Mouse (Mus musculus) adrenal gland, adult 8-10 months (tissue): Measurements from ENCODE around the gene Sos2. TPM values are rescaled to one million over a fixed set of nuclear protein-coding genes. Genes with fewer than 3 reads are reported as not detected.
"Not testable (repeated sequence)": the region's sequence is repeated elsewhere in the genome, so short reads cannot be mapped to it uniquely, and the experiment has no call there.

Experiments
- DNase-seq: peaks from one replicate; pipeline ENCODE4 v3.0.0; 2022
- total RNA-seq, 4 experiments: library from RNA; stranded (reverse); gene quantifications; 2 replicates each; pipeline ENCODE4 v1.2.4; 2022

The Sos2 gene
- total RNA-seq, 4 experiments from 2014 or later = 41.4 to 62.6 (median 51.7) TPM

DNA sequence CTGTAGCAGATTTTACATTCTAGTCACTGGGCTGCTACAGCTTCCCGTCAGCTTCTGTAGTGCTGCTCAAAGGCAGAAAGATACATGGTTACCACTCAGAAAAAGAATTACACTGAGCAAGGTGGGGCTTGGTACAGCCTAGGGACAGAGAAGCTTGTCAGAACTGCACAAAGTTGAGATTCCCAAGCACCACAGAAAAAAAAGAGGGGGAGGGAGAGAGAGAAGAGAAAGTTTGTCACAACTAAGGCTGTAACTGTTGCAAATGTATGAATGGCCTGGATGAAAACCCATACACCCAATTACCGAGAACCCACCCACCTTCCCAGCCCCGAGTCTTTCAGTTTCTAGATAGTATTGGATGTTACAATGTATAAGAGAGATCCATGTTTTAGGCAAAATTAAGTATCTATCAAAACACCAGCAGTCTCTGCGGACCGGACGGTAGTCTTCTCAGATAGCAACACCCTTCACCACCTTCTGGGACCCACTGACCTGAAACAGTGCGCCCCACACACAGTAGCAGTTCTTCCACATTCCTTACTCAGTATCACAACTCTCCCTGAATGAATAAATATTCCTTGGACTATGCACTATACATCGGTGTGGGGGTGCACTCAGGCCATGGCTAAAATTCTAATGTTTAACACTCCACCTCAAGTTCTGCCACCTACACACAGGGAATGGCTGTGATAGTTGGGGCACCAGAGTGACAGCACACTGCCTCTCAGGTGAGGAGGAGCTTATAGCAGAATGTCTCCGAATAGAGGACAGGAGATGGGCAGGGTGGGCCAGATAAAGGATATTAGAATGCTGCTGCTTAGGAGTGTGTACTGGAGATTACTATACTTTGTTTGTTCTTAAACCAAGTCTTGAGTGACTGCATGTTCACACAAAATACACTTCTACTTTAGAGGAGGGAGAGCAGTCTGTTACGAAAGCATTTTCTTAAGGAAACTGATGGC is 6.8 kb downstream of the Sos2 start:
- no peak for DNase-seq

DNA sequence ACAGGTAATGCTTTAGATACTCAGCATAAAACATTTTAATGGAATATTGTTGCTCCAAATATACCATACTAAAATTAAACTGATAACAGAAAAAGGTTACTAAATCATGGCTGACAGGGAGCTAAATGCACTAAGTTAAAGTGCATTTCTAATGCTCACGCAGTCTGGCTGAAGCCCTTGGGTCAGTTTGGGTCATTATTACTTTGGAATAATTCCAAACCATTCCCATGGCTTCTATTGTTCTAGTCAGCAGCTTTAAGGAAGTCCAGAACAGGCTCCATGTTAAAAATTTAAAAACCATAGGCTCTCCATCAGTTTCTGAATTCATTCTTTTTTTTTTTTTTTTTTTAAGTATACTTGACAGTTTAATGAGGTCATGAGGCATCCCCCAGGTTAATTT is 7.5 kb downstream of the Sos2 start:
- DNase-seq = no peak

DNA sequence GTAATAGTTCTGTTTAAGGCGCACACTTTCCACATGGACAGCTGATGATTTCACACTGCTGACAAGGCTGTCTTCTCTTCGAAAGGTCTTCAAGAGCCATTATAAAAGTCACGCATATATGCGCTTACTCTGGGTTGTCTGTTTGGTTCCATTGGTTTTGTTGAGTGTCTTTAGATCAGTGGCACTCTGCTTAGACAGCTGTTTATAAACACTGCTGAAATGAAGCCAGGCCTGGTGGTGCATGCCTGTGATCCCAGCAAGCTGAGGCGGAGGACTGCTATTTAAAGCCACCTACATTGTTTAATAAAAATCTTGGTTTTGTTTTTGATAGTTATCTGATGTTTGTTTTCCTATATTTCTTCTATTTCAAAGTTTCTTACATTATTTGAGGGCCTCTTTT is 14.9 kb downstream of the Sos2 start:
- DNase-seq = no peak

DNA sequence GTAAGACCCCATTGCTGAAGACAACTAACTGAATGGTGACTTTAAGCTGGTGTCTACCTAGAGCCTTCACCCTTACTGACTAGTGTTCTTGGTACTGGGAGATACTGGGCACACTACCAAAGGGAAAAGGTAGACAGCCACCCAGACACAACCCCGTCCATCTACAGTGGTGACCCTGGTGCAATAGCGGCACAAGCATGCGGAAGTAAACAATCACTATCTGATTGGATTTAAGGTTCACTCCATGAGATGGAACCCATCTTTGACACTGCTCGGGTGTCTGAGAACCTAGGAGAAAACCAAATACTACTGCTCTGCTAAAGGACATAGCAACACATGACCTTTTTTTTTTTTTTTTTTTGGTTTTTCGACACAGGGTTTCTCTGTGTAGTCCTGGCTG is 20.0 kb downstream of the Sos2 start:
- DNase-seq = no peak

DNA sequence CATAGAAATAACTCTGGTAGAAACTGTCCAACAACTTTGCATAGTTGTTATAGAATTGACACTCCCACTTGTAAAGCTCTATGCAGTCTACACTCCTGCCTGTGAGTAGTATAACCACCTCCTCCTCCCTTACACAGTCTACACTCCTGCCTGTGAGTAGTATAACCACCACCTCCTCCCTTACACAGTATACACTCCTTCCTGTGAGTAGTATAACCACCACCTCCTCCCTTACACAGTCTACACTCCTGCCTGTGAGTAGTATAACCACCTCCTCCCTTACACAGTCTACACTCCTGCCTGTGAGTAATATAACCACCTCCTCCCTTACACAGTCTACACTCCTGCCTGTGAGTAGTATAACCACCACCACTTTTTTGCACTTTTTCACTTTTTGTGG is 27.7 kb downstream of the Sos2 start:
- not testable (repeated sequence) for DNase-seq

DNA sequence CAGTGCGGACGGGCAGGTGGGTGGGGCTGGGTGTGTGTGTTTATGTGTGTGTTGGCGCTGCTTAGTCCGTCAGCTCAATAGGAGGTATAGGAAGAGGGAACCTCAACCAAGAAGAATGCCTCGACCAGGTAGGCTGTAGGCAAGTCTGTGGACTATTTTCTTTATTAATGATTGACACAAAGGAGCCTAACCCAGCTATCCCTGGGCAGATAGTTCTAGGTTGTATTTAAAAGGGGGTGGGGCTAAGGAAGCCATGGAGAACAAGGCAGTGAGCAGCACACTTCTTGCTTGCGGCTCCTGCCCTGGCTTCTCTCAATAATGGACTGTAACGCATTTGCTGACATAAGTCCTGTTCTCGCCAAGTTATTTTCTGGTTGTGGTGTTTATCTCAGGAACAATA is 32.1 kb downstream of the Sos2 start:
- no peak for DNase-seq

DNA sequence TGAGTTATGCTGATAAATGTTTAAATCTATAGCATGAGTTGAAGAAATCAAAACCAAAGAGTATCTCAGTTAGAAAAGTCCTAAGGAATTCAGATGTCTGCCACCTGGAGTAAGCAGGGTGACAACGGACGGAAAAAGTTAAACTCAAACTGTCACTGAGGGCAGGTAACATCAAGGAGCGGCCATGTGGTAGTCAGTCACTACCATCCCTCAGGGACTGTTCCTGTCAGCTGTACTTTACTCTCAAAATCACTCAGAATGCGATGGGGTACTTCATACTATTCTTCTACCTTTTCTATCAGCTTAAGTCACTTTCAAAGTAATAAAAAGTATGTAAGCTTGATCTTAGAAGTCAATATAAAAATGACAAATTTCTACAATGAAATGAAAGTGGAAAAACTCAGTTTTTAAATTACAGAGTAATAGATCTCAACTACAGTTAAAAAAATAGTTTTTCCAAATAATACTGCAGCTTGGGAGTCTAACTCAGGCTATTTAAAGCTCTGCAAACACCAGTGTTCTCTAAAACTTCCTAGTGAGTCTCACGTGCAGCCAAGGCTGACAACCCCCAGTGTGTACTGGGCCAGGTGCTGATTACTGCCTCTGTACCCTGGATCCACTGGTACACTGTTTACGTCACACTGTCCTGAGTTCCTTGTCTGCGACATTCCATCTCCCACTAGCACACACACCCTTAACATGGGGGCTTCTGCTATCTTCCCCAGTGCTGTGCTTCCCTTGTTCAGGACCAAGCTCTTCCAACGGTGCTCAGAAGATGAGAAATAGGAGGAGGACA is 35.6 kb downstream of the Sos2 start:
- no peak for DNase-seq

DNA sequence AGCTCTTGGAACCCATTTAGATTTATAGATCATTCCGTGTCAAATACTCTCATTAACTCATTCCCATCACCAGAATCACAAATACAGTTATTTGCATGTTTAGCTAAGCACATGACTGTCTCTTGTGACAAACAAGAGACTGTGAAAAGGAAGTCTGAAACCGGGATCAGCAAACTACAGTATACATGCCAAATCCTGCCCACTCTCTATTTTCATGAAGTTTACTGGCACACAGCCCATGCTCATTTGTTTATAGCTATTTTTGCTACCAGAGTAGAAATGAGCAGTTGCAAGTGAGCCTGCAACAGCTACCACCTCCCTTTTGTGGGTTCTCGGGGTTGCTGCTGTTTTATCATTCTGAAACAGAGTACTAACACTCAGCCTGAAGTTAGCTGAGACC is 36.8 kb downstream of the Sos2 start:
- no peak for DNase-seq

DNA sequence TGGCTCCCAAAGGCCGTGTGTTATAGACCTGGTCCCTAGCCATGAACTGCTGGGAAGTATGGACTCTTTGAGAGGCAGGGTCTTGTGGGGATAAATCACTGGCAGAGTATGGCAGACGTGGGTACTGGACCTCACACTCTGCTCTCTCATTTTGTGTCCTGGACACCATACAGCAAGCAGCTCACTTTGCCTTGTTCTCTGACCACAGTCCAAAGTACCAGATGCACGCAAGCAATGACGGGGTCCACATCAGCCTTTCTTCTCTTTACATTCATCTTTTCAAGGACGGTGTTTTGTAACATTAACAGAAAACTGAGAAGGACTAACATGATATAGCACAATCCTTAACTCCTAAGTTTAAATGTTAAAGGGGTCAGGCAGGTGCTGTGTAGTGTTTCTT is 38.8 kb downstream of the Sos2 start:
- DNase-seq = no peak

DNA sequence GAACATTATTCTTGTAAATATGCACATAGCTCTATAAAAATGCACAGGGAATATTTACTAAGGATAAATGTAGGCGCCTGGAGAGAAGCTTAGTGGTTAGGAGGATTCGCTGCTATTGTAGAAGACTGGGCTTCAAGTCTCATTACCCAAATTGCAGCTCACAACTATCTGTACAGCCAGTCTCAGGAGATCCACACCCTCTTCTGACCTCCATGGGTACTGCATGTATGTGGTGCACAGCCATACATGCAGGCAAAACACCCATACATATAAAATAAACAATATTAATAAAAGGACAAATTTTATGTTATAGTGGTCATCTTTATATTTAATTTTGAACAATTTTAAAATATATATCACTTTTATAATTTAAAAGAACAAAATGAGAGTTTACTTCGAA is 46.9 kb downstream of the Sos2 start:
- no peak for DNase-seq

DNA sequence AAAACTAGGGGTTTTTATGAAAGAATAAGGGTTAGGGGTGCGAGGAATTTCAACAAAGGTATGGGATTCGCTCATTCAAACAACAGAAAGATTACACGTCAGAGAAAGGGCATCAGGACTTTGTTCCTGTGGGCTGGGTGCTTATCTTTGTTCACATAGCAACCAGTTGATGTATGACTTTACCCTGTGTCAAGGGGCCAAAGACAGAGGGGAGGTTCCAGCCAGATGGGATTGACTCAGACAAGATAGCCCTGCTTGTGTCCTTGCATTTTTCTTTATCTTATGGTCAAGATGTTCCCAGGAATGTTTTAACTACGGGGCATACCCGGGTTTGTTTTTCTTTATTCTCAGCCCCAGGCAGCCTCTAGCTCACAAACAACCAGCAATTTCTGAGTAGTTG is 63.1 kb downstream of the Sos2 start:
- DNase-seq = peak; percentile 19

DNA sequence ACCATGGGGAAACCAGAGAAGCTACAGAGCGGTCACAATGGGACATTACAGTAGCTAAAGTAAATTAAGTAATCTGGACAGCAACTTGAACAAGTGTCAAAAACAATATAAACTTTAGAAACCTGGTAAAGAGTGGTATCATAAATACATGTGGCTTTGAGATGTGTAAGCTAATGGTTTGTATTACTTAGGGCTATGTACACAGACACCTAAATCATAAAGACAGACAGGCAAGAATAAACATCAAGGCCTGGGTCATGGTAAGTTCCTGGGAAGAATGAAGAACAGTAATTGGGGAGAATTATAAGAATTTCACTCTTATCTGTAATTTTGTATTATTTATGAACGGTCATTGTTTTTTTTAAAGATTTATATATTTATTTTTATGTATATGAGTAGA is 77.3 kb downstream of the Sos2 start:
- DNase-seq = no peak

DNA sequence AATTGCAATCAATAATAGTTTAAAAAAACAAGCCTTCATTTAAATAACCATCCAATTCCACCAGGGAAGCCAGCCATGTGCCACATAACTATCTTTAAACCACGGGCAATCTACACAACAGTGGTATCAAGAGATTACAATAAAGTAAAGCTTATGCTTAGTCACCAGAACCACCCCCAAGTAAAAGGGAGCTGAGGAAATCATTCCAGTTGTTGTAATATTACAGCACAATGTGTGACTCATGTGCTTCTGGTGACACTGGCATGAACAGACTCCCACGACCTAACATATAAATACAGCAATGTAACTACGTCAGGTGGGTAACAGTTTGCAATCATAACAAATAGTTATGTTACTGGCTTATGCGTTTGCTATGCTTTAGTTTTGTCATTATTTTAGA is 84.2 kb downstream of the Sos2 start:
- DNase-seq = no peak

DNA sequence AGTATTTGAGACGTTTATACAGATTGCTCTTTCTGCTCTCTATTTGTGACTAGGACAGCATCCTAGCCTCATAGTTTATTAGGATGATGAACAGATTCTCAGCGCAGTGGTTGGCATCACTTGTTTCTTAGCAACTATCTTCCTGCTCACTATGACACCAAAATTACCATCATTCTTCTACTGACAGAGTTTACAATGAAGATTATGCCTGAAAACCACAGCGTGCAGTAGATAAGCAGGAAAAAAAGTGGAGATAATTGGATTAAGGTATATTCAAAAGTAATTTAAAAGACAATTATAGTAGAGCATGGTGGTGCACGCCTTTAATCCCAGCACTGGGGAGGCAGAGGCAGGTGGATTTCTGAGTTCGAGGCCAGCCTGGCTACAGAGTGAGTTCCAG is 88.5 kb downstream of the Sos2 start:
- no peak for DNase-seq

DNA sequence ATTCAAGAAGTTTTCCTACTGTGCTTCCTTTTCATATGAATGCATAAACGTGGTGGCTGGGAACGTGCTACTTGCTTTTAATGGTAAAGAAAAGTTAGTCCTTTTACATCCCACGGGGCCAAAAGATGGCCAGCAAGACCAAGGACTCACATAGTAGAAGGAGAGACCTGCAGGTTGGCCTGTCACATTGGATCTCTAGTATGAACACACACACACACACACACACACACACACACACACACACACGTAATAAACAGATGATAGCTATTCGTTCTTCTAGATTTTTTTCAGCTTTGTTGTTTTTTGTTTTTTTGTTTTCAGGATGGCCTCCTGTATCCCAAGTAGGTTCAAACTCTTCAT is 98.4 kb downstream of the Sos2 start:
- DNase-seq = no peak

DNA sequence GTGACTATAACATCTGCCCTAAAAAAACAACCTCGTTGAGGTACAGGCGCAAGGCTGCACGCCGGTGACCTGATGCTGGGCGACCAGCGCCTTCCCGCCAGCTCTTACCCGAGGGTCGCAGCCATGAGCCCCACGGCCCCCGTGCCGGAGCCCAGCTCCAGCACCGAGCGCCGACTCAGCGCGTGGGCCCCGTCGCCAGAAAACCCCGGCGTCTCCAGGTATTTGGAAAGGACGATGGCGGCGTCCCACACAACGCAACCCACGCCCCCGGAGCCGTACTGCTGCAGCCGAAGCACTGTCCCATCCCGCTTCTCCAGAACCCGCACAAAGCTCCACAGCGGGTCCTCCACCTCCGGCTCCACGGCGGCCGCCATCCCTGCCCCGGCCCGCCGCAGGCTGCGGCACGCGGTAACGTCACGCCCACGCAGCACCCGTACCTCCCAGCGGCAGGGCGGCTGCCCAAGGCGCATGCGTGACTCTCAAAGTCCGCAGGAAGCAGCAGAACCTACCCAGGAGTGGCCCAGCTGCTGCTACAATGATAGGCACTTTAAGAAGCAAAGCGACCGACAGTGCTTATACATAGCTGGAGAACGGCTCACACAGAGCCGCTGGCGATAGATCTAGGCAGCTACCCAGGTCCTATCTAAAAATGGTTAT is 98.9 kb downstream of the Sos2 start, which contains the start of gene Vcpkmt:
Gene Vcpkmt (minus strand): TSS at position 416 of the 657 bp plus-strand sequence.
- peak; percentile 80 for DNase-seq

DNA sequence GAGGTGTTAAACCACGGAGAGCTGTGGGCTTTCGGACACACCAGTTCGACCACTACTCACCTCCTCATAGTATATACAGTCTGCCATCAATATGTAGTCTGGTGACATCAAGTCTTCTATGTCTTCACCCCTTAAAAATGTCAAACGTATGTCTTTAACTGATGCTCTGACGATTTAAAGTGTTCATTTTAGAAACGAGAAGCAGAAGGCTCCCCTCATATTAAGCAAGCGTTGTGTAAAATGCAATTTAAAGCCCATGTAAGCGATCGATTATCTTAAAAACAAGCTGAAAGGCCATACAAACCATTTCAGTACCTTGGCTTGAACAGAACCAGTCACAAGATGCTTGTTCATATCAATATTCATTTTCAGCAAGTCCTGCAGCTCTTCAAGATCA is 99.4 kb downstream of the Sos2 start:
- DNase-seq = no peak

DNA sequence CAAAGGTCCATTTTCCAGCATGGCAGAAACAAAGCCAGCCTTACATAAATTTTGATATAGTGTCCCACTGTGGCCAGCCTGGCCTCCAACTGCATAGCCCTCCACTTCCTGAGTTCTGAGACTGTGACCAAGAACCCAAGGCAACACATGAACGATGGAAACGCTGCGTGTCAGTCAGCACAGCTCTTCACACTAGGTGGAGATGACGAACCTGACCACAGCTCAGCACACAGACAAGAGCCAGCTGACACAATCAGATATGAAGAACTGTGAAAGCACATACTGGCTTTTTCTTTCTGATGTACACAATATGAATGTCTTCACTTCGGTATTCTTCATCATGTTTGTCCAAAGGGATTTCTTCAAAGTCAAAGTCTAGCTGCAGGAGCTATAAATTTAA is 102.0 kb downstream of the Sos2 start:
- DNase-seq = no peak

DNA sequence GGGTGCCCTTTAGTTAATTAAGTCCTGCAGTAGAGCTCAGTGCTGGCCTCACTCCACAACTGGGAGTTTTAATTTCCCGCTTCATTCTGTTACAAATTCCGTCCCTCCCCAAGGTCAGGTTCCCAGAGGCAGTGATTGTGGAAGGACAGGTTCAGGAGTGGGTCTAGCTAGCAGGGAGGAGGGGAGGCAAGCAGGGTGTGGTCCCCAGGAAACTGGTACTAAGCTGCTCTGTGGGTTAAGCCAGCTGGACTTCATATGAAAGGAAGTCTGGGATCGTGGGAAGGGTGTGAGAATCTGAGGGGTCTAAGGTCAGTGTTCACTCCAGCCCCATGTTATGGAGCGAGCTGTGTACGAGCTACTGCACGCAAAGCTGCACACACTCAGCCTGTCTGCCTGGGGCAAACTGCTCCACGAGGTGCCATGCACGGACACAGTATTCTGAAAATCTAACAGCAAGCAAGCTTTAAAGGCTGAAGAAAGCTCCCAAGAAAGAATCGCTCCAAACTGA is 105.5 kb downstream of the Sos2 start:
- no peak for DNase-seq

DNA sequence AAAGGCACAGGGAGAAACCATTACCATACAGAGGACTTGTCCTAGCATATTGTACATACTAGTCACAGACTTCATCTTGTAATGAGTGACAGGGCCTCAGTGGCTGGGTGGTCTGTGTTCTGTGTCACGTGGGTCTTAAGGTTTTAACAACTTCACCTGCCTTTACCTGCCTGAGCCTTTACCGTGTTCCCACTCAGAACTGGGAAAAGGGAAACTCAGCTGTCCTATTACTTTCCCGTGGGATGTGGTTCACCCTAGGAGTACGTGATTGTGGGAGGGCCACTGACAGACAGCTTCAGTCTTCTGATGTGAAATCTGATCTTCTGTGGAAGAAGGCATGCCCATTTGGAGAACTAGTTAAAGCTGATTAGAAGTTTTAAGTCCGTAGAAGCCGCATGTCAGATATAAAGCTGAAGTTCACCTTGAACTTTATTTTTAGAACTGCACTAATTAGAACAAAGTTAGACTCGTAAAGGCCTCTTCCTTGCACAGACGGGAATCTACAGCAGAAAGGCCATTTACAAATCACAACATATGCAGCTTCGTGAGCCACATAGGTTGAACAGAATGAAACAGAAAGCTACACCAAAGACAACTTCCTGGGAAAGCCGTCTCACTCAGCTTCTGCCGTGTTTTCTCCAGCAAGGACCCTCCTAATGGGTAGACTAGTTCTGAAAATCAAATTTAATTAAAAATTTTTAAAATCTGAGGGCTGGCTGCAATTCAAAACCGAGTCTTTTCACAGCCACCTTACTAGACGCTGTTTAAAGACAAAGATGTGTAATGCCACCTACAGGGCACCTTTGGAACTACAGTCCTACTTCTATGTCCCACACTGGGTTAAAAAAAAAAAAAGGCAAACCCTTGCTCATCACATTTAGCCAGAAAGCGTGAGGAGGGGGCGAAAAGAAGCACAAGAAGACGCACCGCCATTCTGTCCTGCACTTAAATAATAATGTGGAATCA is 107.5 kb downstream of the Sos2 start:
- DNase-seq = peak; percentile 50

DNA sequence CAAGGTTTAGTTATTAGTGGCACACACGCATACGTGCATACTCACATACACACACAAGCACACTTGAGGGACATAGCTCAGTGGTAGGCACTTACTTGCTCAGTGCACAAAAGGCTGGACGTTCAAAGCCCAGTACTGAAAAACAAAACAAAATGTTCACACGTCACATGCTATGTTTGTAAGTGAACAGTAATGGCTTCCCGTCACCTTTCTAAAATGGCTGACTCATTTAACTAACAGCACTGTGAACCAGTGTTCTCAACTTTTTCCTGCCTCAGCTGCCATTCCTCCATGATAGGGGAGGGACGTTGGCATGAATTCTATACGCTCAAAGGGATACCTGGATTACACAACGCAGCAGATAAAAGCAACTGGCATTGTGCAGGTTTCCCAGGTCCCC is 108.4 kb downstream of the Sos2 start:
- no peak for DNase-seq

DNA sequence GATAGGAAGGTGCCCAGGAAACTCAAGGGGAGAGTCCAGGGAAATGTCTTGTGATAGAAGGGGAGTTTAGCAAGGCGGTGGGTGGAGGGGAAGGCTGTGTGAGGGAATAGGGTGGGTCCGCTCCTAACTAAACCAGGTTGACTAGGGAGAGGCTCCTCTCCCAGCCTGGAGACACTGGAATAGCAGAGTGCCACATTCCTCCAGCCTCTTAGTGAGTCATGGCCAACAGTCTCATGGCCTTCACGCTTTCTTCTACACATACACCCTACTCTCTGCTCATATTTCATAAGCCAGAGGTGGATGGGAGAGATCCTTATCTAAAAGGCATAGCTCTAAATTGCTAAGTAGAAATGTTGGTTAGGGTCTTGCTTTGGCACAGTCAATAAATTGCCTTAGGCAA is 111.7 kb downstream of the Sos2 start:
- no peak for DNase-seq
